Mouse (Mus musculus) intestine, embryonic 15.5 days (tissue): ENCODE measurements around the gene Sostdc1. TPM values are rescaled to one million over a fixed set of nuclear protein-coding genes. Genes with fewer than 3 reads are reported as not detected.

Experiments
- ATAC-seq: fragments of 200-750 bp; cut with Nextera tagmentation; 2 replicates; pipeline ENCODE4 v1.8.0; 2017; ENCODE audit warnings: moderate TSS enrichment, moderate library complexity
- H3K27ac ChIP-seq: fragments of 300-500 bp; sonication (generic); 2 replicates; pipeline ENCODE4 v1.5.1; 2015; ENCODE audit warnings: mild to moderate bottlenecking, inconsistent platforms
- H3K27me3 ChIP-seq: fragments of 300-500 bp; sonication (generic); replicated peaks from 2 replicates; pipeline ENCODE4 v1.6.1; 2015; ENCODE audit warnings: inconsistent platforms
- H3K36me3 ChIP-seq: fragments of 300-500 bp; sonication (generic); 2 replicates; pipeline ENCODE4 v1.6.1; 2015; ENCODE audit warnings: inconsistent platforms
- H3K4me1 ChIP-seq: fragments of 300-500 bp; sonication (generic); replicated peaks from 2 replicates; pipeline ENCODE4 v1.6.1; 2015; ENCODE audit warnings: inconsistent platforms
- H3K4me2 ChIP-seq: fragments of 300-500 bp; sonication (generic); replicated peaks from 2 replicates; pipeline ENCODE4 v1.6.1; 2015; ENCODE audit warnings: mild to moderate bottlenecking, inconsistent platforms
- H3K4me3 ChIP-seq: fragments of 300-500 bp; sonication (generic); replicated peaks from 2 replicates; pipeline ENCODE4 v1.5.1; 2015; ENCODE audit warnings: inconsistent platforms
- H3K9ac ChIP-seq: fragments of 300-500 bp; sonication (generic); 2 replicates; pipeline ENCODE4 v1.6.1; 2015; ENCODE audit warnings: inconsistent platforms
- H3K9me3 ChIP-seq: fragments of 300-500 bp; sonication (generic); 2 replicates; pipeline ENCODE4 v1.6.1; 2016; ENCODE audit warnings: inconsistent platforms
- WGBS: fragments of 180-500 bp; shearing (Covaris S2); methylation state at CpG from one replicate; pipeline ENCODE4 v1.1.7; 2015; 5-methylcytosine and 5-hydroxymethylcytosine counted together
- polyA plus RNA-seq: library from polyadenylated mRNA; unstranded; fragments of >200 nt; fragmentation: Nextera tagmentation; extraction: Ambion mirVana; gene quantifications from 2 replicates; pipeline ENCODE4 v1.2.1, GENCODE M21; 2015

Gene Sostdc1
- polyA plus RNA-seq, 1 experiment from 2014 or later = 4.6 TPM

DNA sequence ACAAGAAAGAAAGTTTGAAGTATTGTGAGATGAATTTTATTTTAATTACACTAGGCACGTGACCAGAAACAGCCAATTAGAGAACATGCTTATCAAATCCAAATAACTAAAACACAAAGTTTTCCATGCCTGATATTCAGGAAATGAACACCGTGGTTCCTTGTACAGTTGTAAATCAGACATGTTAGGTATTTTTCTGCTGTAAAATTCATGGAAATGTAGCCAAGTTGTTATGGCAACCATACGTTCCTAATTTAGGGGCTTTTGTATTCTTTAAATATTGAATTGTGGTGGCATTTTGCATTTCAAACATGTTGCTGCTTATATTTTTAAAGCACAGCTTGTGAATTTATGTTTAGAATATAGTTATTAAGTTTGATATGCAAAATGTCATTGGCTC is 2.1 kb downstream of the Sostdc1 start:
- ATAC-seq = no peak
- Histone ChIP-seq H3K4me3 (no peak overlapping the region), H3K4me2 (no peak overlapping the region), H3K36me3 (no peaks in the 10 kb centered on the region), H3K27ac (no peak overlapping the region), H3K4me1 (peaks cover 2% of the 10 kb centered on the region; the same call in 1 of the 2 replicates), H3K9me3 (no peaks in the 10 kb centered on the region), H3K9ac (no peak overlapping the region), H3K27me3 (no peaks in the 10 kb centered on the region)
- 69% methylated on average over 3 of the region's 3 CpGs for WGBS

DNA sequence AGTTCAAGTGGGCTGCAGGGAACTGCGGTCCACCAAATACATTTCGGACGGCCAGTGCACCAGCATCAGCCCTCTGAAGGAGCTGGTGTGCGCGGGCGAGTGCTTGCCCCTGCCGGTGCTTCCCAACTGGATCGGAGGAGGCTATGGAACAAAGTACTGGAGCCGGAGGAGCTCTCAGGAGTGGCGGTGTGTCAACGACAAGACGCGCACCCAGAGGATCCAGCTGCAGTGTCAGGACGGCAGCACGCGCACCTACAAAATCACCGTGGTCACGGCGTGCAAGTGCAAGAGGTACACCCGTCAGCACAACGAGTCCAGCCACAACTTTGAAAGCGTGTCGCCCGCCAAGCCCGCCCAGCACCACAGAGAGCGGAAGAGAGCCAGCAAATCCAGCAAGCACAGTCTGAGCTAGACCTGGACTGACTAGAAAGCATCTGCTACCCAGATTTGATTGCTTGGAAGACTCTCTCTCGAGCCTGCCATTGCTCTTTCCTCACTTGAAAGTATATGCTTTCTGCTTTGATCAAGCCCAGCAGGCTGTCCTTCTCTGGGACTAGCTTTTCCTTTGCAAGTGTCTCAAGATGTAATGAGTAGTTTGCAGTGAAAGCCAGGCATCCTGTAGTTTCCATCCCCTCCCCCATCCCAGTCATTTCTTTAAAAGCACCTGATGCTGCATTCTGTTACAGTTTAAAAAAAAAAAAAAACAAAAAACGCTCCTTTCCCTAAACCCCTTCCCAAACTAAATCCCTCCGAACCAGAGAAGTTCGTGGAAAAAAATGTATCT is 3.3 kb downstream of the Sostdc1 start:
- Histone ChIP-seq H3K4me2 (peak overlapping the region; percentile 90), H3K36me3 (no peaks in the 10 kb centered on the region), H3K9me3 (no peaks in the 10 kb centered on the region), H3K4me3 (peak overlapping the region; percentile 45), H3K27ac (no peak overlapping the region), H3K9ac (peak overlapping the region; percentile 50), H3K27me3 (no peaks in the 10 kb centered on the region), H3K4me1 (peaks cover 2% of the 10 kb centered on the region; the same call in 1 of the 2 replicates)
- peak; percentile 96 for ATAC-seq
- 3% methylated on average over 30 of the region's 30 CpGs for WGBS

DNA sequence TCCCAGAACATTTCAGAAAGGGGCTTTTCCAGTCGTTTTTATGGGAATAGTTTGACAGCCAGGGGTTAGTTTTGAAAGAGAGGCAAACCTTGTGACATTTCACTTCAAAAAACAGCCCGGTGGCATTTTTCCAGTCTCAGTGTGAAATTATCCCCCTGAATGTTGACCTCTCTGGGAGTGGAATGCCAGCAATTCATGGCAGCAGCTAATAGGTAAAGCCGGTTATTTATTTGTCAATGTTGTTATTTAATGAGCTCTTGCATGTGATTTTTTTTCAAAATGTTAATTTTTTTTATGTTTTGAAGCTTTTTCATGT is 3.8 kb downstream of the Sostdc1 start:
- Histone ChIP-seq H3K9me3 (no peaks in the 10 kb centered on the region), H3K27ac (no peak overlapping the region), H3K4me2 (peak overlapping the region; percentile 90; the same call in 1 of the 2 replicates), H3K4me3 (no peak overlapping the region), H3K27me3 (no peaks in the 10 kb centered on the region), H3K36me3 (no peaks in the 10 kb centered on the region), H3K4me1 (peaks cover 2% of the 10 kb centered on the region; the same call in 1 of the 2 replicates), H3K9ac (no peak overlapping the region)
- no peak for ATAC-seq
- 16% methylated on average over 3 of the region's 3 CpGs for WGBS

DNA sequence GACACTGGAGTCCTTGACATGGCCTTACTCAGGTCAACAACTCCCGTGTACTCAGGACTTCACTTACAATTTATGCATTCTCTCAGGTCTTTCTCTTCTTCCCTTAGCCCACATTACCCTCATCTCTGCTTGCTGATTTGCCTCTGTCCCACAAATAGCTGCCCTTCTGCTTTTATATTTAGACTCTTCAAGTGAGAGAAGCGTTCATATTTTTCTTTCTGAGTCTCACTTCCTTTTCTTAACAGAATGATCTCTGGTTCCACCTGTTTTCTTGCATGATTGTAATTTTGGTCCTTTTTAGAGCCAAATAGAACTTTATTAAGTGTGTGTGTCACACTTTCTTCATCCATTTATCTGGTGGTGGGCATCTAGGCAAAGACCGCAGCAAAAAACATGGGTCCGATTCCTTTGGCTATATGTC is 12.2 kb downstream of the Sostdc1 start:
- no peak overlapping the region for H3K4me3 ChIP-seq
- no peak overlapping the region for H3K4me2 ChIP-seq
- H3K9ac ChIP-seq = no peak overlapping the region
- no peaks in the 10 kb centered on the region for H3K4me1 ChIP-seq
- H3K36me3 ChIP-seq = no peaks in the 10 kb centered on the region
- H3K27me3 ChIP-seq = no peaks in the 10 kb centered on the region
- 74% methylated on average over 4 of the region's 4 CpGs for WGBS
- H3K27ac ChIP-seq = no peak overlapping the region
- no peaks in the 10 kb centered on the region for H3K9me3 ChIP-seq
- ATAC-seq = no peak

DNA sequence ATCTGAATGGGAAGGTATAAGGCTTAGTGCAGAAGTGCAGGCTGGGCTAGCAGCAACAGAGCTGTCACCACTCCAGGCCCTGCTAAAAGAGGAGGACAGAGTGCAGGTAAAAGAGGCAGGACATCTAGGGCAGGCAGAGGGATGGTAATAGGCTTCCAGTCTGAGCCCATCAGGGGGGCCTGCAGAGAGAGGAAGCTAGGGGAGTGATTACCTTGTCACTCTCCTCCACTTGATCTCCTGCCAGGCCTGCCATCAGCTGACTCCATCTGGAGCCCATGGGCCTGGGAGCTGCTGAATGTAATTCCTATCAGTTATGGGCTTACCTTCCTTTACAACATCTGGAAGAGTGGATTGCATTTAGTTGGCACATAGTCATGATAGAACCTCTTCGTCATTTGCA is 18.7 kb downstream of the Sostdc1 start:
- Histone ChIP-seq H3K4me1 (no peaks in the 10 kb centered on the region), H3K9me3 (no peaks in the 10 kb centered on the region), H3K4me3 (no peak overlapping the region), H3K27me3 (no peaks in the 10 kb centered on the region), H3K36me3 (no peaks in the 10 kb centered on the region), H3K27ac (no peak overlapping the region), H3K9ac (no peak overlapping the region), H3K4me2 (no peak overlapping the region)
- no peak for ATAC-seq
- WGBS = 89% methylated on average over 1 of the region's 1 CpGs

DNA sequence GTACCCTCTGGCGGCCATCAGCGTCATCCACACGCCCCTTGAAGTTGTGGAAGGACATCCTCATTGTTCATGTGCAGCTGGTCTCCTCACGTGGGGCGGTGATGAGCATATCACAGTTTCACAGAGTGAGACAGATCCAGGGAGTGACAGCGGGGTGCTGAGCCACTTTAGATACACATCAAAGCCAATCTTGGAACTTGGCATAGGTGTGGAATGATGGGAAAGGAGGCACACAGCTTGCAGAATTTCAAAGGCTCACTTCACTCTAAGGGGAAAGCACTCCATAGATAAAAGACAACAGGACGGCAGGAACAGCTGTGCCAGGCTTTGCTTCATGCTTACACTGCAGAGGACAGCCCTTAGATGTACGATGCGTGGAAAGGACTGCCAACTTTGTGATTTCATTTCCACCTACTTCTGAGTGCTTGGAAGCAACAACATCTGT is 19.9 kb downstream of the Sostdc1 start:
- H3K9me3 ChIP-seq = no peaks in the 10 kb centered on the region
- no peaks in the 10 kb centered on the region for H3K4me1 ChIP-seq
- H3K27me3 ChIP-seq = no peaks in the 10 kb centered on the region
- no peaks in the 10 kb centered on the region for H3K36me3 ChIP-seq
- H3K4me3 ChIP-seq = no peak overlapping the region
- no peak overlapping the region for H3K27ac ChIP-seq
- H3K4me2 ChIP-seq = no peak overlapping the region
- ATAC-seq = no peak
- 69% methylated on average over 9 of the region's 9 CpGs for WGBS
- no peak overlapping the region for H3K9ac ChIP-seq

DNA sequence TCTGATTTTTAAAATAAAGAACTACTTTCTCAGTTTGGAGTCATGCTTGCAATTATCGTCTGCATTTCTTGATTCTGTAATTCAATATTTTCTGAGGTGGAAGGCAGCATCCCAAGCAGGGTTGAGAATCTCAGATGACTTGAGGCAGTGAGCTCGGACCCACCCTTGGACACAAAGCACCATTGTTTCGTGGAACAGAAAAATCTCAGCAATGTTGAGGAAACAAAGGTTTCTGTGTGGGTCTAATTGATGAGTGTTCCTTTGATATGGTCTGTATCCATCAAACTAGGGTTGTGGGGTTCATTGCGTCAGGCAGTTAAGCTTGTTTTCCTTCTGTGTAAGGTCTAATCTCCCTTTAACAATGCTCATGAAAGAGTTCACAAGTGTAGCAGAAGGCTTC is 30.2 kb downstream of the Sostdc1 start:
- Histone ChIP-seq H3K27ac (no peak overlapping the region), H3K4me3 (no peak overlapping the region), H3K9ac (no peak overlapping the region), H3K4me2 (no peak overlapping the region), H3K4me1 (no peaks in the 10 kb centered on the region), H3K36me3 (no peaks in the 10 kb centered on the region), H3K9me3 (no peaks in the 10 kb centered on the region), H3K27me3 (no peaks in the 10 kb centered on the region)
- ATAC-seq = no peak
- WGBS = 70% methylated on average over 4 of the region's 4 CpGs

DNA sequence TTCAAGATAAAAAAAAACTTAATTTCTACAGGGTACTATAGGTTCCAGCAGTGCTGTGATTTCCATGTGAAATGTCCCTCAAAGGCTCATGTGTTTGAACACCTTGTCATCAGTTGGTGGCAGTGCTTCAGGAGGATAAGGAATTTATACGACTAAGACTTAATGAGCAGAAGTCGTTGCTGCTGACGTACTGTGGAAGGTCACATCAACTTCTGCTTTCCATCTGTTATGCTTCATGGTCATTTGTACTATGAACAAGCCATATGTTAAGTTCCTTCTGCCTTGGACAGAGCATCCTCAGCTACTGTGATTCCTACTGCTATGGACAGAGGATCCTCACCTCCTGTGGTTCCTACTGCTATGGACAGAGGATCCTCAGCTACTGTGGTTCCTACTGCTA is 46.1 kb downstream of the Sostdc1 start:
- H3K9me3 ChIP-seq = no peaks in the 10 kb centered on the region
- H3K4me3 ChIP-seq = no peak overlapping the region
- no peaks in the 10 kb centered on the region for H3K36me3 ChIP-seq
- H3K27me3 ChIP-seq = no peaks in the 10 kb centered on the region
- no peak overlapping the region for H3K27ac ChIP-seq
- no peak overlapping the region for H3K4me2 ChIP-seq
- no peak overlapping the region for H3K9ac ChIP-seq
- no peaks in the 10 kb centered on the region for H3K4me1 ChIP-seq
- WGBS = 78% methylated on average over 3 of the region's 3 CpGs
- ATAC-seq = no peak

DNA sequence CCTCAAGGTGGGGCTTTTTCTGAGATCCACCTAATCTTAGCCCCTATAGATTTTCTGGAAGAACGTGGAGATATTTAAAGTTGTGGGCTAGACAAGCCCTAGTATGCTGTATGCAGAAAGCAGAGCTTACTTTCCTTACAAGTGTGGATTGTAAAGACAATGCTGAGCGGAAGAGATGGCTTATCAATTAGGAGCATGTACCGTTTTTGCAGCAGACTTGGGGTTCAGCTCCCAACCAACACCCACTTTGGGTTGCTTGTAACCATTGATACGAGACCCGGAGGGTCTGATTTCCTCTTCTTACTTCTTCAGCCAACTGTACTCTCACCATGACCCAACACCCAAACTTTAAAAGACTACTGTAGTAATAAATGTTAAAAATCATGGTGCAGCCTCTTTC is 46.8 kb downstream of the Sostdc1 start:
- H3K36me3 ChIP-seq = no peaks in the 10 kb centered on the region
- H3K4me2 ChIP-seq = no peak overlapping the region
- no peak for ATAC-seq
- H3K4me3 ChIP-seq = no peak overlapping the region
- H3K9ac ChIP-seq = no peak overlapping the region
- 94% methylated on average over 5 of the region's 5 CpGs for WGBS
- no peaks in the 10 kb centered on the region for H3K9me3 ChIP-seq
- H3K27me3 ChIP-seq = no peaks in the 10 kb centered on the region
- no peaks in the 10 kb centered on the region for H3K4me1 ChIP-seq
- H3K27ac ChIP-seq = no peak overlapping the region

DNA sequence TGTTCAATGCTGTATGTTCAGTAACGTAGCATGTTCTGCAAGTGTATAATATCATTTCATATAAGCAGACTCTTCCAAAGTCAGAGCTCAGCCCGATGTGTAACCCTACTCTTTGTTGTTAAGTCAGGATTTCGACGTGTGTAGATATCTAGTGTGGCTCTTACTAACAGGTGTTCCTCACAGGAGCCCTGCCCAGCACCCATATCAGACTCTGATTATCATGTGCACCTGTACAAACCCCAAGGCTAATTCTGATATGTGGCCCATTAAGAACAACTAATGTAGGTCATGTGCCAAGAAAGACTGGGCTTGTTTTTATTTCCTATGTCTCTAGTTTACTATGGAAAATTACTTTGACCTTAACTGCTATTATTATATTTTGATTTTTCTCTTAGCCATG is 50.1 kb downstream of the Sostdc1 start:
- Histone ChIP-seq H3K4me2 (no peak overlapping the region), H3K4me3 (no peak overlapping the region), H3K36me3 (no peaks in the 10 kb centered on the region), H3K4me1 (no peaks in the 10 kb centered on the region), H3K27me3 (no peaks in the 10 kb centered on the region), H3K9ac (no peak overlapping the region), H3K9me3 (no peaks in the 10 kb centered on the region), H3K27ac (no peak overlapping the region)
- ATAC-seq = peak; percentile 55; the same call in 1 of the 2 replicates
- 83% methylated on average over 4 of the region's 4 CpGs for WGBS

Other genes starting within 250 kb of the Sostdc1 start
- gene Ankmy2, start 157.0 kb upstream of the Sostdc1 start, polyA plus RNA-seq = 35.9 and 37.6 TPM in 2 replicates
- 185 and 204 TPM in 2 replicates for gene Bzw2, start 156.1 kb upstream of the Sostdc1 start, polyA plus RNA-seq
- not detected in 2 replicates for gene Lrrc72, start 60.7 kb upstream of the Sostdc1 start, polyA plus RNA-seq
- 11.0 and 11.7 TPM in 2 replicates for gene Ispd, start 67.3 kb downstream of the Sostdc1 start, polyA plus RNA-seq
- gene D630036H23Rik, start 68.0 kb downstream of the Sostdc1 start, polyA plus RNA-seq = 0.99 and 1.6 TPM in 2 replicates